Mouse (Mus musculus): ENCODE measurements around the gene Lrrc58.

- TF ChIP-seq CTCF (IDR thresholded peaks at IDR 0.05; ENCODE audit: control insufficient read depth, insufficient read depth, insufficient replicate concordance, low read depth, low read length): no peak
- no peak for TF ChIP-seq POLR2A (IDR thresholded peaks at IDR 0.05; ENCODE audit: control insufficient read depth, low read depth, low read length)
Observed at GRCm38 (mm10) chr16:37929626-37930025, 61.4 kb downstream of the Lrrc58 start.
